Mouse (Mus musculus) thymus, postnatal 25 days (tissue): ENCODE results near the gene Ctdspl.
A peak's percentile ranks its signal among the peaks of the same experiment; 100 is the strongest.

Source experiments
- DNase-seq: peaks from one replicate; pipeline ENCODE4 v3.0.0; 2022

Ctdspl gene

GRCm38 (mm10) chr9:119068266-119068665 is 142.0 kb downstream of the Ctdspl start:
- no peak for DNase-seq

GRCm38 (mm10) chr9:119070173-119070825 is 144.0 kb downstream of the Ctdspl start:
- no peak for DNase-seq

- no peak for DNase-seq
Measured at GRCm38 (mm10) chr9:119071786-119072185, 145.5 kb downstream of the Ctdspl start.

GRCm38 (mm10) chr9:119073184-119073895 is 147.1 kb downstream of the Ctdspl start:
- no peak for DNase-seq

GRCm38 (mm10) chr9:119075685-119076084 is 149.4 kb downstream of the Ctdspl start:
- DNase-seq = no peak

- no peak for DNase-seq
Measured at GRCm38 (mm10) chr9:119080040-119080675, 153.9 kb downstream of the Ctdspl start.

GRCm38 (mm10) chr9:119082039-119082438 is 155.8 kb downstream of the Ctdspl start:
- DNase-seq = no peak

GRCm38 (mm10) chr9:119082656-119083430 is 156.6 kb downstream of the Ctdspl start:
- DNase-seq = no peak

- no peak for DNase-seq
Measured at GRCm38 (mm10) chr9:119083966-119084365, 157.7 kb downstream of the Ctdspl start.

GRCm38 (mm10) chr9:119086451-119086850 is 160.2 kb downstream of the Ctdspl start:
- DNase-seq = no peak

- no peak for DNase-seq
Measured at GRCm38 (mm10) chr9:119087309-119087708, 161.1 kb downstream of the Ctdspl start.

GRCm38 (mm10) chr9:119088148-119088801 is 162.0 kb downstream of the Ctdspl start:
- DNase-seq = peak; percentile 69

- DNase-seq = no peak
Measured at GRCm38 (mm10) chr9:119089437-119089836, 163.2 kb downstream of the Ctdspl start.

- DNase-seq = no peak
Measured at GRCm38 (mm10) chr9:119090462-119090861, 164.2 kb downstream of the Ctdspl start.

- DNase-seq = no peak
Measured at GRCm38 (mm10) chr9:119091581-119092310, 165.5 kb downstream of the Ctdspl start.

- DNase-seq = no peak
Measured at GRCm38 (mm10) chr9:119092473-119093418, 166.5 kb downstream of the Ctdspl start.
